Mouse (Mus musculus) colon, adult 2 months (tissue): ENCODE measurements around the gene Actrt1. TPM values are rescaled to one million over a fixed set of nuclear protein-coding genes. Genes with fewer than 3 reads are reported as not detected.

Experiments
- polyA plus RNA-seq: library from polyadenylated mRNA; depleted of rRNA; stranded (reverse); fragments of >200 nt; gene quantifications from 2 replicates; pipeline ENCODE4 v1.2.3, GENCODE M21; 2012; rRNA removed

Gene Actrt1
- not detected in 2 replicates for polyA plus RNA-seq

DNA sequence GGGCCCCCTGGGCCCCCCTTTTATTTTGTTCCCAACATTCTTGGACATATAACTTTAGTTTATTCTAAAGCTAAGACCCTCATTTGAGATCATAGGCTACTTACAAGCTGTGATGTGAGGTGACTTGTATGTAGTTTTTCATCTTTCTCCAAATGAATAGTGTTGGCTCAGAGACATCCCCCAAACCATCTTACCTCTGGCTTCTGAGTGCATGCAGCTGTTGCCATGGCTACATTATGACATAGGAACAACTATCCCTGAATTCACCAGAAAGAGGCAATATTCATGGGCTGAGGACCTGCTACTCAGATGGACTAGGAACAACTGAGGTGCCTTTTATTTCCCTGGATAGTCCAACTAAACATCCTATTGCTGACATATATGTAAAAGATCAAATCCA lies at the start of gene Actrt1:
Actrt1 (plus strand) TSS at position 301 of the 400 bp plus-strand sequence.

